Mouse (Mus musculus) gastrocnemius, postnatal 14 days (tissue): Measurements from ENCODE around the gene Gfm2. TPM values are rescaled to one million over a fixed set of nuclear protein-coding genes. Genes with fewer than 3 reads are reported as not detected.
"Not testable (repeated sequence)": the region's sequence is repeated elsewhere in the genome, so short reads cannot be mapped to it uniquely, and the experiment has no call there.

Experiments
- DNase-seq: peaks from one replicate; pipeline ENCODE4 v3.0.0; 2021; ENCODE audit warnings: mixed read lengths
- intact Hi-C: fragments of 180-260 bp; cut with DNase I; formaldehyde crosslinking; loops from one replicate; pipeline ENCODE4 v1.15.1; 2025; ENCODE audit warnings: low total_unique reads
- long read RNA-seq, 2 experiments: library from polyadenylated mRNA; stranded (forward); transcript quantifications; one replicate each; pipeline ENCODE4 v2.0.0; 2021
- total RNA-seq, 2 experiments: library from RNA; stranded (reverse); gene quantifications; 2 replicates each; pipeline ENCODE4 v1.2.3; 2021

Gfm2 gene
- total RNA-seq = 10 to 100 TPM; 39.8 to 47.7 TPM
- long read RNA-seq, experiment 1, transcript Gfm2-208 (21 exons, 3,157 nt) = major isoform, 32 of 53 reads
- long read RNA-seq, experiment 1, partial matches to known transcripts = 6 of 53 reads
- long read RNA-seq, experiment 1, other reads (novel, unspliced or antisense) = 13 of 53 reads
- long read RNA-seq, experiment 2, transcript Gfm2-208 (21 exons, 3,157 nt) = major isoform, 24 of 53 reads
- long read RNA-seq, experiment 2, partial matches to known transcripts = 4 of 53 reads
- long read RNA-seq, experiment 2, other reads (novel, unspliced or antisense) = 24 of 53 reads

GRCm38 (mm10) chr13:97137466-97138400 lies at the start of gene Gfm2, which contains the start of gene Nsa2:
Gfm2 (plus strand) TSS chr13:97137937.
Nsa2 (minus strand) TSS chr13:97137937.
- intact Hi-C loops = no loop called here
- DNase-seq = peak; percentile 86

- intact Hi-C loops = no loop called here
- no peak for DNase-seq
Observed at GRCm38 (mm10) chr13:97088183-97088582, 49.6 kb upstream of the Gfm2 start.

GRCm38 (mm10) chr13:97095726-97096125 lies 42.0 kb upstream of the Gfm2 start:
- no peak for DNase-seq
- intact Hi-C loops = no loop called here

- DNase-seq = peak; percentile 19
- intact Hi-C loops = no loop called here
Observed at GRCm38 (mm10) chr13:97099187-97099852, 38.4 kb upstream of the Gfm2 start, which contains the start of gene Gm6169. Gm6169 (minus strand) TSS chr13:97099237.

GRCm38 (mm10) chr13:97104996-97105395 lies 32.7 kb upstream of the Gfm2 start:
- no peak for DNase-seq
- intact Hi-C loops = no loop called here

- intact Hi-C loops, DNase-seq: not testable (repeated sequence)
Observed at GRCm38 (mm10) chr13:97107721-97108120, 30.0 kb upstream of the Gfm2 start.

GRCm38 (mm10) chr13:97109046-97109445 lies 28.7 kb upstream of the Gfm2 start:
- intact Hi-C loops = no loop called here
- DNase-seq = no peak

GRCm38 (mm10) chr13:97121341-97121740 lies 16.4 kb upstream of the Gfm2 start:
- intact Hi-C loops = no loop called here
- no peak for DNase-seq

GRCm38 (mm10) chr13:97129654-97130053 lies 8.1 kb upstream of the Gfm2 start:
- intact Hi-C loops, DNase-seq: not testable (repeated sequence)

- DNase-seq, intact Hi-C loops: not testable (repeated sequence)
Observed at GRCm38 (mm10) chr13:97130413-97130812, 7.3 kb upstream of the Gfm2 start.

- intact Hi-C loops, DNase-seq: not testable (repeated sequence)
Observed at GRCm38 (mm10) chr13:97138404-97138931, 731 bp downstream of the Gfm2 start.

GRCm38 (mm10) chr13:97142321-97142720 lies 4.6 kb downstream of the Gfm2 start:
- intact Hi-C loops = no loop called here
- no peak for DNase-seq

- peak; percentile 13 for DNase-seq
- intact Hi-C loops = no loop called here
Observed at GRCm38 (mm10) chr13:97145834-97146233, 8.1 kb downstream of the Gfm2 start.

- intact Hi-C loops = no loop called here
- no peak for DNase-seq
Observed at GRCm38 (mm10) chr13:97175520-97176264, 38.0 kb downstream of the Gfm2 start.

- no peak for DNase-seq
- intact Hi-C loops = no loop called here
Observed at GRCm38 (mm10) chr13:97176731-97177130, 39.0 kb downstream of the Gfm2 start.

GRCm38 (mm10) chr13:97178943-97179342 lies 41.2 kb downstream of the Gfm2 start:
- intact Hi-C loops = no loop called here
- no peak for DNase-seq

GRCm38 (mm10) chr13:97180113-97180828 lies 42.5 kb downstream of the Gfm2 start:
- intact Hi-C loops = no loop called here
- no peak for DNase-seq

GRCm38 (mm10) chr13:97182821-97183220 lies 45.1 kb downstream of the Gfm2 start:
- intact Hi-C loops = no loop called here

More at GRCm38 (mm10) chr13:97182821-97183220, 45.1 kb downstream of the Gfm2 start:
- DNase-seq = no peak
